Mouse (Mus musculus) layer of hippocampus, adult 18-20 months (tissue): ENCODE data around the gene Rab37. TPM values are rescaled to one million over a fixed set of nuclear protein-coding genes. Genes with fewer than 3 reads are reported as not detected.
A peak's percentile ranks its signal among the peaks of the same experiment; 100 is the strongest.

Source experiments
- DNase-seq, 2 experiments: peaks; one replicate each; pipeline ENCODE4 v3.0.0; 2022; ENCODE audit warnings: low spot score in 2 of 2
- total RNA-seq, 2 experiments: library from RNA; stranded (reverse); gene quantifications; 2 replicates each; pipeline ENCODE4 v1.2.3; 2021

Gene Rab37
- total RNA-seq, 2 experiments from 2014 or later, result 3.7 to 4.2 TPM

GRCm38 (mm10) chr11:115163568-115164150 is 72.4 kb downstream of the Rab37 start:
- DNase-seq, result no peak

- no peak for DNase-seq
These were observed 73.2 kb downstream of the Rab37 start for GRCm38 (mm10) chr11:115164341-115164975.

- peak in 1 of 2 experiments; percentile 37 for DNase-seq
These were observed 73.7 kb downstream of the Rab37 start for GRCm38 (mm10) chr11:115164976-115165374.

- DNase-seq, result no peak
These were observed 75.5 kb downstream of the Rab37 start for GRCm38 (mm10) chr11:115166776-115167175.

- no peak for DNase-seq
These were observed 76.5 kb downstream of the Rab37 start for GRCm38 (mm10) chr11:115167631-115168249.

- no peak for DNase-seq
These were observed 78.2 kb downstream of the Rab37 start for GRCm38 (mm10) chr11:115169430-115169829.

GRCm38 (mm10) chr11:115171125-115171524 is 79.9 kb downstream of the Rab37 start:
- DNase-seq, result no peak

GRCm38 (mm10) chr11:115172825-115173287 is 81.6 kb downstream of the Rab37 start:
- no peak for DNase-seq

- no peak for DNase-seq
These were observed 82.5 kb downstream of the Rab37 start for GRCm38 (mm10) chr11:115173549-115174339.

- DNase-seq, result no peak
These were observed 85.4 kb downstream of the Rab37 start for GRCm38 (mm10) chr11:115176399-115177190.

GRCm38 (mm10) chr11:115177559-115178195 is 86.4 kb downstream of the Rab37 start:
- DNase-seq, result no peak

GRCm38 (mm10) chr11:115178766-115179165 is 87.5 kb downstream of the Rab37 start:
- DNase-seq, result no peak

GRCm38 (mm10) chr11:115179191-115179590 is 88.0 kb downstream of the Rab37 start:
- DNase-seq, result peak in 1 of 2 experiments; percentile 34

GRCm38 (mm10) chr11:115179881-115180280 is 88.7 kb downstream of the Rab37 start:
- DNase-seq, result no peak

GRCm38 (mm10) chr11:115181913-115182638 is 90.8 kb downstream of the Rab37 start:
- peak in 1 of 2 experiments; percentile 78 for DNase-seq

GRCm38 (mm10) chr11:115184973-115185372 is 93.7 kb downstream of the Rab37 start:
- no peak for DNase-seq

GRCm38 (mm10) chr11:115187224-115187639 is 96.0 kb downstream of the Rab37 start, which contains the start of gene Tmem104:
Tmem104 (plus strand) TSS chr11:115187487.
- peak; percentile 99 to 100 for DNase-seq

- no peak for DNase-seq
These were observed 96.5 kb downstream of the Rab37 start, which contains the start of gene Nat9 for GRCm38 (mm10) chr11:115187693-115188092. Nat9 (minus strand) TSS chr11:115187859.

GRCm38 (mm10) chr11:115188539-115189231 is 97.5 kb downstream of the Rab37 start:
- no peak for DNase-seq
